Mouse (Mus musculus) naive thymus-derived CD4-positive, alpha-beta T cell, adult 2 months (primary cell): ENCODE results near the gene P2ry12.
A peak's percentile ranks its signal among the peaks of the same experiment; 100 is the strongest.

ENCODE experiments used
- DNase-seq: peaks from one replicate; pipeline ENCODE4 v3.0.0-alpha.2; 2011; ENCODE audit warnings: low read depth

P2ry12 gene

DNA sequence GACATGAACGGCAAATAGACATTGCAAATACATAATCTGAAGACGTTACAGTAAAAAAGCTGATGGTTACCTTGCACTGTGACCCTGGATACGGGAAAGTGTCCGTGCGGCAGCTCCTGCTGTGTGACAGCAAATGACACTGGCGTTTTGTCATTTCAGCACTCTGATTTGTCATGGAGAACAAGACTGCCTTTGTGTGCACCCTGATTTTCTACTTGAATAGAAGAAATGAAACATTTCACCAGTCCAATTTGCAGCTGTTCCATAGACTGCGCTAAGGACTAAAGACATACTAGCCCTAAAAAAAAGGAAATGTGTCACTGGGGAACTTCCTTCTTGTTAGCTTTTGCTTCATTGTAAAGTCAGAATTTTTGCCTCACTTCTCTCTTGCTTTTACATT, at the start of gene P2ry12:
Gene P2ry12, minus strand, starts transcription at position 168 of the 400 bp plus-strand sequence.
- peak; percentile 37 for DNase-seq

DNA sequence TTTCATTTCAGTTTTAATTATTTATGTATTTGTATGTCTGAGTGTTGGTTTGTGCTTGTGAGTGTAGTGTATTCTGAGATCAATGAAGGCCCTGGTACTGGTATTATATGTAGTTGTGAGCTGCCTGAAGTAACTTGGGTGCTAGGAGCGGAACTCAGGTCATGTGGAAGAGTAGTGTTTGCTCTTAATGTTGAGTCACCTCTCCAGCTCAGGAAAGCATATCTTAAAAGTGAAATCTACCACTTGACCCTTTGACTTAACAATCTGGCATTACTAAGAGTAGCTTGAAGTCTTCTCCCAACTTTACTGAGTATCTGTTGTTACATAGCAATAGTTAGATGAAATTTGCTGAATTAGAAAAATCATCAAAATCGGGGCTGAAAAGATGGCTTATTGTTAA, 42.8 kb upstream of the P2ry12 start:
- no peak for DNase-seq

DNA sequence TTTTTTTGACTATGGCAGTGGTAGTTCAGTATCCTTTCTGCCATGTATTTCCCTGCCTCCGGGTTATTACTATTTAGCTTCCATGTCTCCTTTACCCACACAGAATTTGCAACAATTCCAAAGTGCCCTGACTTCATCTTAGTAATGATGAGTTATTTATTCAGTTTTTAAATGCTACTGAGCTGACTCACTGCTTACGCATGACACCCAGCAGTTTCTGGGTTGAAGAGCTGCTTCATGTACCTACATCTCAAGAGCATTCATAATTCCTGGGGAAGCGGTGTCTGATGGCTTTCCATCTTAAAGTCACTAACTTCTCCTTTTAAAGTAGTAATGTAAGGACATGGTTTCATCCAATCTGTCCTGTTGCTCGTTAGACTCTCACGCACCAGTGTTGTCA, 42.3 kb upstream of the P2ry12 start:
- DNase-seq = no peak

- no peak for DNase-seq
These were observed 35.0 kb upstream of the P2ry12 start for GRCm38 (mm10) chr3:59297653-59298052.

GRCm38 (mm10) chr3:59296563-59297130, 34.0 kb upstream of the P2ry12 start:
- DNase-seq = no peak

- no peak for DNase-seq
These were observed 33.3 kb upstream of the P2ry12 start for GRCm38 (mm10) chr3:59295699-59296562.

- DNase-seq = no peak
These were observed 30.9 kb upstream of the P2ry12 start for GRCm38 (mm10) chr3:59293437-59294199.

- DNase-seq = no peak
These were observed 27.9 kb upstream of the P2ry12 start for GRCm38 (mm10) chr3:59290551-59290950.

- DNase-seq = no peak
These were observed 15.9 kb upstream of the P2ry12 start for GRCm38 (mm10) chr3:59278620-59279019.

DNA sequence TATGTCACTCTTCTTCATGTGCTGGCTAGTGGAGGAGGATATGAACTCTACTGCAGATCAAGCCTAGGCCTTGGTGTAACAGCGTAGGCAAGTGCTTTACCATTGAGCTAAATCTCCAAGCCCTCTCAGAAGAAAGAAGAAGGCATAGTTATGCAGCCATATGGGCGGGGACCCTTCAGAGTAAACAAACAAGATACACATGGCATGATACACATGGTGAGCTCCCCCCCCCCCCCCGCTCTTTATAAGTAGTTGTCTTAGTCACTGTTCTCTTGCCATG, 15.5 kb upstream of the P2ry12 start:
- no peak for DNase-seq

- peak; percentile 48 for DNase-seq
These were observed 15.0 kb upstream of the P2ry12 start for GRCm38 (mm10) chr3:59277502-59278253.

GRCm38 (mm10) chr3:59270811-59271210, 8.1 kb upstream of the P2ry12 start:
- no peak for DNase-seq

DNA sequence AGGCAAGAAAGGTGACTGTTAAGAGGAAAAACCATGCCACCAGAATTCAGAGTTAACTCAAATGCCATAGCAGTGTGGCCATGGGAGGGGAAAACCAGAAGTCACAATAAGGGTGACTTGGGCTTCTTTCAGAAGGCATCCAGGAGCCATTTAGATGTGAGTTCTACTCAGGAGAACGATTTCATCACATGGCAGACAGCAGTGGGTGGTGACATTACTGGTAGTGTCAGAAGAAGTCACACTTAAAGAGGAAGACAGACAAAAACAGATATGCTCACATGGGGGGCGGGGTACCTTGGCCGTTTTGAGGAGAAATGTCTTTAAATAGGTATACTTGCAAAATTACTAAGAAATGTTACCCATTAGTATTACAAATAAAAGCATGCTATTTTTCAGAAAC, 1.3 kb upstream of the P2ry12 start:
- DNase-seq = peak; percentile 19

GRCm38 (mm10) chr3:59263417-59263816, 746 bp upstream of the P2ry12 start:
- DNase-seq = no peak

DNA sequence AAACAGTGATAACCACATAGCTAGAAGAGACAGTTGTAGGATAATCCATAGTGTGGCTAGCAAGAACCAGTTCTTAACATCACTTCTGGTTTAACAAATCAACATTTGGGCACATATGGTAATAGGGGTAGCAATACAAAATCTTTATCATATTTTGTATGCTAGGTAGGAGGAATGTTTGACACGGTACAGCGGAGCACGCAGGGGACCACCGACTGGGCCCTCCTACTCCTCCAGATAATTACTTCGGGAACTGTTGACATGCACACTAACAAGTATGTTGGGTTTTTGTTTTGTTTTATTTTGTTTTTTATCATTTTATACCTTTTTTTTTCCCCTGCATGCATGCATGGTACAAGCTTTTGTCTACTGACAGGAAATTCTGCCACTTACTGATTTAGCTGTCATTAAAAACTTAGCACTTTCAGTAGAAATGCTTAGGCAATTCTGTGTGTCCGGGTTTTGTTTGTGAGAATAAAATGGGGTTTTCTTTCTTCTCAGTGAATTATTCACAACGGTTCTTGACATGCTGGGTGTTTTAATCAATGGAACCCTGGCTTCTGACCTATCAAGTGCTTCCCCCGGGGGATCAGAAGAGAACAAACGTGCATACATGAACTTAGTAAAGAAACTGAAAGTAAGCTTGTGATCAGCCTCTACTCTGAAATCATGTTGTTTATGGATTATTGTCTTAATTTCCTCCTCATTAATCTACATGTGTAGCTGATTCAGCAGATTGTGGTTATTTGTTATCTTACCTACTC, 780 bp downstream of the P2ry12 start:
- peak; percentile 66 for DNase-seq

- peak; percentile 83 for DNase-seq
These were observed 1.9 kb downstream of the P2ry12 start for GRCm38 (mm10) chr3:59260745-59261144.

DNA sequence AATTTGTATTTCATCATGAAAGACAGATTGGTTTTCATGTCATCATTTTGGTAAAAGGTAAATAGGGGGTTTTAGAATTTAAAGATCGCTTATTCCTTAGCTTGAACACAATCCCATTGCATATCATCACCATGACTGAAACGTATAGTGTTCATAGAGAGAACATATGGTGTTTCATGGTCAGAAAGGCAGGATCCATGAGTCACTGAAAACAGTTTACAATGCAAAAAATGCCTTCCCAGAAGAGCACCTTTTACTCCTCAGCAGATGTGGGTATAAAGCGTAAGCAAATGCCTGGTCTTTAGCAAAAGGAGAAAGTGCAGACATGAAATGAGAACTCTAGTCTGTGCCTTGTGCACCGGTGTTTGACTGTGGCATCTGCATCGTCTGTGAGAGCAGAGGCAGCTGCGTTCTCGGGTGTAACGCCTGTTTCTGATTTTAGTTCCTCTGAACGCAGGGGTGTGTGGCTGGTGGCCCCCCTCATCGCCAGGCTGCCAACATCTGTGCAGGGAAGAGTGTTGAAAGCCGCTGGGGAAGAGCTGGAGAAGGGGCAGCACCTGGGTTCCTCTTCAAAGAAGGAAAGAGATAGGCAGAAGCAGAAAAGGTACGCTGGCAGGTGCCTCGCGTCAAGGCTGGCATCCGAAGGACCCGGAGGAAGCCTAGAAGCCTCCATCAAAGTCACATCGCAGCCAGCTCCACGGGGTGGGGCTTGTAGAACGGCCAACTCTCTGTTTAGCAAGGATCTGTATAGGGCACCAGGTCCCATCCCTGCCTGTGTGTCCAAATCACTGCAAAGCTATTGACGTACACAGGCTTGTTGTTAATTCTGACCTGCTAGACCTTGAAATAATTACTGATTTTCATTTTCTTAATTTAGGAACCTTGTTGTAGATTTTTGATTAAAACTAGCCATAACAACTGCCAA, 4.7 kb downstream of the P2ry12 start:
- DNase-seq = peak; percentile 59

DNA sequence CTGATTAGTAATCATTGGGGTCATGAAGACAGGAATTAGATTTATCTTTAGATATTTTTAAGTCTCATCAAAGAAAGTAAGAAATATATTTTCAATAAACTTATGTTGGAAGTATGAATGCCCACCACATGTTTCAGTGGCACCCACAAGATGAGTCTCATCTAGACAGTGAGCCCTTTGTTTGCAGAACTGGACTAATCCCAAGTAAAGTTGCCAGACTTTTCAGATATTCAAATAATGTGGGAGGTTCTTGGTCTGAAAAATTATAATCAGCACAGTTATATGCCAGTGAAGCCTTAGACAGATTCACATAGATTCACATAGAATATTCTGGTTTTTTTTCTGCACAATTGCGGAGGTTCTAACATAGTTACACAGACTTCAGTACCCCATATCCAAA, 12.2 kb downstream of the P2ry12 start:
- DNase-seq = no peak

GRCm38 (mm10) chr3:59248031-59248430, 14.6 kb downstream of the P2ry12 start:
- DNase-seq = no peak

DNA sequence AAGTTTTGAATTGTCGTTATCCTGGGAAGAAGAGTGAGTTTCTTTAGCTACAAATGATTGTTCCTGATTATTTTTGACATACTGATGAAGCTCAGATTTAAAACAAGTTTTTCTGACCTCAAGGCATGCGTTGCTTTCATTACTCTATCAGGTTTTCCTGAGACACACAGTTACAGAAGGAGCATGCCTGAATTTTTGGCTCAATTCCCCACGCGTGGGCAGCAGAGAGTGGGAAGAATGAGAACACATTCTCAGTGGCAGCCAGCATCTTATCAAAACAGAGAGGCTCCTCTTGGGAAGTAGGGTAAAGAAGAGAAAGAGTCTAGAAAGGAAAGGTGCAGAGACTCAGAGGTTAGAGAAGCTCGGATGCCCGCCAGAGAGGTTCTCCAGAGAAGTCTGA, 19.3 kb downstream of the P2ry12 start:
- no peak for DNase-seq

DNA sequence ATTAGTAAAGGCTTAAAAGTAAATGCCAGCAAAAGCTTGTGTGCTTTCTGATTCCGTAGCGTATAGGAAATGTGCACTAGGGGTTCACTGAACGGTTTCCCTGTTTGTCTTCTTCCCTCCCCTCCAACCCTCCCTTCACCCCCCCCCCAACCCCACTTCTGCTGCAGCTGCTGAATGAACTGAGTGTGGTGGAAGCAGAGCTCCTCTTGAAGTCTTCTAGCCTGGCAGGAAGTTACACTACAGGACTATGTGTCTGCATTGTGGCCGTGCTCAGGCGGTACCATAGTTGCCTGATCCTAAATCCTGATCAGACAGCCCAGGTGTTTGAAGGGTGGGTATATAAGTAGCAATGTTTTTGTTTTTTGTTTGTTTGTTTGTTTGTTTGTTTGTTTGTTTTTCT, 27.8 kb downstream of the P2ry12 start:
- DNase-seq = peak; percentile 73
